ENCODE assay signal across 21 mouse cellular contexts in genomic region chr2:12213464-12213790, GRCm38 (mm10).
DNase-seq lines count a peak whose midpoint lies in the region; ATAC-seq and TF ChIP-seq lines count a peak whose summit lies in the region.
"Had no signal": no experiment of that assay in that cellular context is flagged by ENCODE, and none has a peak within 500 bp of the region (broad histone marks: within the 10 kb centered on the region; RNA-seq: fewer than 3 reads in every experiment).

No protein-coding gene starts in this region.

- no peak overlapping the region for H3K4me2 ChIP-seq in kidney, embryonic 16.5 days (replicated peaks; ENCODE audit: low read depth, low read length)
- H3K4me2 ChIP-seq in embryonic facial prominence, embryonic 12.5 days (replicated peaks) = no peak overlapping the region
- no peak overlapping the region for H3K4me2 ChIP-seq in embryonic facial prominence, embryonic 14.5 days (ENCODE audit: low read depth, low read length)
- no peak overlapping the region for H3K4me2 ChIP-seq in limb, embryonic 14.5 days (replicated peaks; ENCODE audit: low read depth, low read length, severe bottlenecking)
- H3K4me2 ChIP-seq: forebrain, embryonic 15.5 days; liver, embryonic 13.5 days; midbrain, embryonic 15.5 days; neural tube, embryonic 15.5 days had no signal

- H3K4me3 ChIP-seq in kidney, embryonic 16.5 days (ENCODE audit: low read length) = no peak overlapping the region
- no peak overlapping the region for H3K4me3 ChIP-seq in embryonic facial prominence, embryonic 12.5 days
- no peak overlapping the region for H3K4me3 ChIP-seq in embryonic facial prominence, embryonic 14.5 days (ENCODE audit: low read depth, low read length)
- no peak overlapping the region for H3K4me3 ChIP-seq in limb, embryonic 14.5 days (replicated peaks; ENCODE audit: low read length)
- H3K4me3 ChIP-seq: forebrain, embryonic 15.5 days; hindbrain, embryonic 10.5 days; layer of hippocampus, adult 2 months; liver, embryonic 13.5 days; midbrain, embryonic 15.5 days; neural tube, embryonic 15.5 days had no signal

- TF ChIP-seq POLR2A in limb, embryonic 14.5 days (IDR thresholded peaks at IDR 0.05; ENCODE audit: borderline replicate concordance, extremely low read depth, insufficient read depth, insufficient read length) = no peak

- H3K27ac ChIP-seq in kidney, embryonic 16.5 days (ENCODE audit: low read length) = peak overlapping the region; percentile 69
- peak overlapping the region; percentile 74 for H3K27ac ChIP-seq in embryonic facial prominence, embryonic 12.5 days
- H3K27ac ChIP-seq in embryonic facial prominence, embryonic 14.5 days (replicated peaks; ENCODE audit: low read depth, low read length) = peak overlapping the region; percentile 21
- H3K27ac ChIP-seq in limb, embryonic 14.5 days (replicated peaks; ENCODE audit: low read depth, low read length) = peak overlapping the region; percentile 27; the same call in 1 of the 2 replicates
- H3K27ac ChIP-seq: forebrain, embryonic 15.5 days; hindbrain, embryonic 10.5 days; layer of hippocampus, adult 2 months; liver, embryonic 13.5 days; midbrain, embryonic 15.5 days; neural tube, embryonic 15.5 days had no signal

- peaks cover 11% of the 10 kb centered on the region; the same call in 1 of the 2 replicates for H3K36me3 ChIP-seq in kidney, embryonic 16.5 days (ENCODE audit: insufficient read depth, low read length)
- H3K36me3 ChIP-seq in embryonic facial prominence, embryonic 12.5 days = no peaks in the 10 kb centered on the region
- no peaks in the 10 kb centered on the region for H3K36me3 ChIP-seq in embryonic facial prominence, embryonic 14.5 days (ENCODE audit: control insufficient read depth, insufficient read depth, low read length)
- H3K36me3 ChIP-seq in limb, embryonic 14.5 days (ENCODE audit: control insufficient read depth, insufficient read depth, low read length) = peaks cover 6% of the 10 kb centered on the region; the same call in 1 of the 2 replicates
- H3K36me3 ChIP-seq: forebrain, embryonic 15.5 days; hindbrain, embryonic 10.5 days; liver, embryonic 13.5 days; midbrain, embryonic 15.5 days; neural tube, embryonic 15.5 days had no signal

- no peak overlapping the region for H3K9ac ChIP-seq in kidney, embryonic 16.5 days (replicated peaks; ENCODE audit: low read length)
- no peak overlapping the region for H3K9ac ChIP-seq in embryonic facial prominence, embryonic 12.5 days
- no peak overlapping the region for H3K9ac ChIP-seq in embryonic facial prominence, embryonic 14.5 days (ENCODE audit: low read depth, low read length)
- no peak overlapping the region for H3K9ac ChIP-seq in limb, embryonic 14.5 days (ENCODE audit: low read depth, low read length, severe bottlenecking)
- H3K9ac ChIP-seq: forebrain, embryonic 15.5 days; liver, embryonic 13.5 days; midbrain, embryonic 15.5 days; neural tube, embryonic 15.5 days had no signal

- WGBS in kidney, embryonic 16.5 days = 55% methylated on average over 4 of the region's 4 CpGs
- 30% methylated on average over 4 of the region's 4 CpGs for WGBS in embryonic facial prominence, embryonic 12.5 days
- WGBS in embryonic facial prominence, embryonic 14.5 days = 18% methylated on average over 4 of the region's 4 CpGs
- WGBS in limb, embryonic 14.5 days = 12% methylated on average over 4 of the region's 4 CpGs

- no peak for DNase-seq in kidney, postnatal 36 days
- DNase-seq in embryonic facial prominence, embryonic 14.5 days (ENCODE audit: low spot score) = no peak
- no peak for DNase-seq in limb, embryonic 14.5 days (ENCODE audit: low spot score)
- DNase-seq in thymus, postnatal 4 days = no peak
- no peak for DNase-seq in thymus, postnatal 0 days (ENCODE audit: low spot score)
- DNase-seq: adrenal gland, postnatal 10 days; cerebellum, postnatal 10 days; gastrocnemius, postnatal 14 days; heart, adult 18-20 months; liver, embryonic 13.5 days; lung, postnatal 14 days; right cerebral cortex, postnatal 14 days; spleen, adult 18-20 months; thymus, postnatal 25 days had no signal

- H3K9me3 ChIP-seq in kidney, embryonic 16.5 days (ENCODE audit: low read length) = no peaks in the 10 kb centered on the region
- H3K9me3 ChIP-seq in embryonic facial prominence, embryonic 12.5 days = no peaks in the 10 kb centered on the region
- no peaks in the 10 kb centered on the region for H3K9me3 ChIP-seq in embryonic facial prominence, embryonic 14.5 days (ENCODE audit: control insufficient read depth, low read length)
- no peaks in the 10 kb centered on the region for H3K9me3 ChIP-seq in limb, embryonic 14.5 days (ENCODE audit: control insufficient read depth, low read length)
- H3K9me3 ChIP-seq: forebrain, embryonic 15.5 days; hindbrain, embryonic 10.5 days; liver, embryonic 13.5 days; midbrain, embryonic 15.5 days; neural tube, embryonic 15.5 days had no signal

- no peaks in the 10 kb centered on the region for H3K27me3 ChIP-seq in kidney, embryonic 16.5 days (ENCODE audit: insufficient read depth, low read length)
- H3K27me3 ChIP-seq in embryonic facial prominence, embryonic 12.5 days = no peaks in the 10 kb centered on the region
- H3K27me3 ChIP-seq in embryonic facial prominence, embryonic 14.5 days (replicated peaks; ENCODE audit: control insufficient read depth, insufficient read depth, low read length) = no peaks in the 10 kb centered on the region
- no peaks in the 10 kb centered on the region for H3K27me3 ChIP-seq in limb, embryonic 14.5 days (ENCODE audit: control insufficient read depth, insufficient read depth, low read length)
- H3K27me3 ChIP-seq: forebrain, embryonic 15.5 days; liver, embryonic 13.5 days; midbrain, embryonic 15.5 days; neural tube, embryonic 15.5 days had no signal

- peaks cover 13% of the 10 kb centered on the region; the same call in 1 of the 2 replicates for H3K4me1 ChIP-seq in kidney, embryonic 16.5 days (ENCODE audit: insufficient read depth, low read length)
- H3K4me1 ChIP-seq in embryonic facial prominence, embryonic 12.5 days = peaks cover 17% of the 10 kb centered on the region
- H3K4me1 ChIP-seq in embryonic facial prominence, embryonic 14.5 days (ENCODE audit: control insufficient read depth, insufficient read depth, low read length) = peaks cover 18% of the 10 kb centered on the region
- H3K4me1 ChIP-seq in limb, embryonic 14.5 days (ENCODE audit: control insufficient read depth, insufficient read depth, low read length) = peaks cover 14% of the 10 kb centered on the region
- H3K4me1 ChIP-seq: forebrain, embryonic 15.5 days; hindbrain, embryonic 10.5 days; liver, embryonic 13.5 days; midbrain, embryonic 15.5 days; neural tube, embryonic 15.5 days had no signal

- no peak for ATAC-seq in kidney, embryonic 16.5 days (ENCODE audit: low FRiP score, low TSS enrichment)
- ATAC-seq in embryonic facial prominence, embryonic 12.5 days (ENCODE audit: insufficient number of reproducible peaks, insufficient read depth, low FRiP score, low TSS enrichment) = no peak
- ATAC-seq in embryonic facial prominence, embryonic 14.5 days (ENCODE audit: low read depth) = no peak
- ATAC-seq in limb, embryonic 14.5 days (ENCODE audit: low FRiP score, low read depth) = peak; percentile 23
- ATAC-seq: forebrain, embryonic 15.5 days; midbrain, embryonic 15.5 days had no signal

Comparison
In these comparisons a context has a peak if more than half of its experiments do, and no peak if none do; other contexts are left out.
1. H3K27ac ChIP-seq: peak in every context shown above with its lines; median percentile 74 in embryonic facial prominence, embryonic 12.5 days; 69 in kidney, embryonic 16.5 days; 27 in limb, embryonic 14.5 days; 21 in embryonic facial prominence, embryonic 14.5 days.